Mouse (Mus musculus) liver, adult 2 months (tissue): ENCODE measurements at regions not wholly inside any gene's neighbourhood (a gene's known extent, or its start where the extent isn't known, plus 50 kb on each side); places are given as distances from the start of the nearest gene placed in this dataset.

ENCODE experiments used
- DNase-seq: peaks from one replicate; pipeline ENCODE4 v3.0.0-alpha.2; 2011; ENCODE audit warnings: low read depth, low spot score; ENCODE audit errors: extremely low read depth
- H3K27ac ChIP-seq: fragments of 200-500 bp; replicated peaks from 2 replicates; pipeline ENCODE4 v1.5.1; 2012; ENCODE audit warnings: low read depth, mild to moderate bottlenecking, control low read depth, inconsistent platforms, low read length; ENCODE audit not compliant: insufficient read depth
- H3K27me3 ChIP-seq: fragments of 200-500 bp; 2 replicates; pipeline ENCODE4 v1.6.1; 2012; ENCODE audit warnings: mild to moderate bottlenecking, moderate library complexity, low read length, inconsistent platforms; ENCODE audit not compliant: control insufficient read depth, insufficient read depth
- H3K36me3 ChIP-seq: fragments of 200-500 bp; 2 replicates; pipeline ENCODE4 v1.6.1; 2012; ENCODE audit warnings: low read length, inconsistent platforms; ENCODE audit not compliant: control insufficient read depth, insufficient read depth
- H3K4me1 ChIP-seq: fragments of 200-500 bp; 2 replicates; pipeline ENCODE4 v1.6.1; 2011; ENCODE audit warnings: low read length; ENCODE audit not compliant: control insufficient read depth, insufficient read depth
- H3K4me3 ChIP-seq: fragments of 200-500 bp; 2 replicates; pipeline ENCODE4 v1.5.1; 2011; ENCODE audit warnings: low read depth, mild to moderate bottlenecking, control low read depth, low read length, moderate library complexity; ENCODE audit not compliant: insufficient read depth
- H3K79me2 ChIP-seq: fragments of 200-500 bp; 2 replicates; pipeline ENCODE4 v1.6.1; 2012; ENCODE audit warnings: inconsistent platforms, mild to moderate bottlenecking, low read length, moderate library complexity; ENCODE audit not compliant: control insufficient read depth, insufficient read depth
- H3K9ac ChIP-seq: fragments of 200-500 bp; 2 replicates; pipeline ENCODE4 v1.6.1; 2012; ENCODE audit warnings: low read depth, mild to moderate bottlenecking, control low read depth, inconsistent platforms, low read length
- CTCF ChIP-seq: fragments of 200-500 bp; IDR thresholded peaks from 2 replicates; pipeline ENCODE4 v1.5.1; 2011; ENCODE audit warnings: low read depth, low read length, control low read depth
- POLR2A ChIP-seq: fragments of 200-500 bp; IDR thresholded peaks from 2 replicates; pipeline ENCODE4 v1.6.1; 2011; ENCODE audit warnings: low read length, control low read depth; ENCODE audit not compliant: insufficient read depth; ENCODE audit errors: extremely low read depth
- whole genome bisulfite sequencing: fragments of 180-500 bp; shearing (Covaris S2); methylation state at CpG from one replicate; pipeline ENCODE4 v1.1.7; 2018; 5-methylcytosine and 5-hydroxymethylcytosine counted together

- no peak overlapping the region for H3K9ac ChIP-seq
- WGBS, result 63% methylated on average over 6 of the region's 6 CpGs
- H3K27ac ChIP-seq, result no peak overlapping the region
- no peak for DNase-seq
- no peak overlapping the region for H3K4me3 ChIP-seq
- no peaks in the 10 kb centered on the region for H3K79me2 ChIP-seq
- no peaks in the 10 kb centered on the region for H3K4me1 ChIP-seq
- H3K27me3 ChIP-seq, result no peaks in the 10 kb centered on the region
- TF ChIP-seq CTCF (no peak), POLR2A (no peak)
- H3K36me3 ChIP-seq, result no peaks in the 10 kb centered on the region
These were observed 105.9 kb downstream of the Fam76b start for GRCm38 (mm10) chr9:13933404-13933803.

DNA sequence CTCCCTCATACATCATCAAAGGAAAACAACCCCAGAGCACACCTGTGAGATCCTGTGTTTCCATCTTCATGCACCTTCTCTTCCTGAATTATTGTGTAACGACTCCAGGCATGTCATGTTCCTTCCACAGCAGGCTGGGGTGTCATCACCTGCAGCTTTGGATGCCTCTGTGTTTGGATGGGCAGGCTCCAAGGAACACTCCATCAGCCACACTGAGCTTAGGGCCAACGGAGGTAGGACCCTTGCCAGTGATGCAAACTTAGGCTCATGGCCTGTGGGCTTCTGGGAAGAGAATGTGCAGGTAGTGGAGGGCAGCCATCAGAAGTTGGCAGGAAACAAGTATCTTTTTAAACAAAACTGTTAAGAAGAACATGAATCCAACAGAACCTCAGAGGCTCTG is 109.8 kb downstream of the Fam76b start:
- H3K36me3 ChIP-seq, result no peaks in the 10 kb centered on the region
- H3K4me3 ChIP-seq, result no peak overlapping the region
- no peak overlapping the region for H3K9ac ChIP-seq
- WGBS, result 87% methylated on average over 2 of the region's 2 CpGs
- no peaks in the 10 kb centered on the region for H3K4me1 ChIP-seq
- DNase-seq, result no peak
- no peaks in the 10 kb centered on the region for H3K79me2 ChIP-seq
- H3K27me3 ChIP-seq, result no peaks in the 10 kb centered on the region
- no peak for TF ChIP-seq CTCF
- no peak for TF ChIP-seq POLR2A
- no peak overlapping the region for H3K27ac ChIP-seq

- DNase-seq, result no peak
- 62% methylated on average over 3 of the region's 3 CpGs for WGBS
- Histone ChIP-seq H3K27me3 (no peaks in the 10 kb centered on the region), H3K4me1 (no peaks in the 10 kb centered on the region), H3K9ac (no peak overlapping the region), H3K79me2 (no peaks in the 10 kb centered on the region), H3K4me3 (no peak overlapping the region), H3K27ac (no peak overlapping the region), H3K36me3 (no peaks in the 10 kb centered on the region)
- TF ChIP-seq CTCF (no peak), POLR2A (no peak)
These were observed 119.0 kb downstream of the Fam76b start for GRCm38 (mm10) chr9:13946519-13946918.

- no peaks in the 10 kb centered on the region for H3K4me1 ChIP-seq
- no peak overlapping the region for H3K27ac ChIP-seq
- H3K4me3 ChIP-seq, result no peak overlapping the region
- no peaks in the 10 kb centered on the region for H3K36me3 ChIP-seq
- no peak for TF ChIP-seq CTCF
- no peak for TF ChIP-seq POLR2A
- H3K9ac ChIP-seq, result no peak overlapping the region
- H3K27me3 ChIP-seq, result no peaks in the 10 kb centered on the region
- H3K79me2 ChIP-seq, result no peaks in the 10 kb centered on the region
- no peak for DNase-seq
These were observed 124.6 kb downstream of the Fam76b start for GRCm38 (mm10) chr9:13952157-13952556.

DNA sequence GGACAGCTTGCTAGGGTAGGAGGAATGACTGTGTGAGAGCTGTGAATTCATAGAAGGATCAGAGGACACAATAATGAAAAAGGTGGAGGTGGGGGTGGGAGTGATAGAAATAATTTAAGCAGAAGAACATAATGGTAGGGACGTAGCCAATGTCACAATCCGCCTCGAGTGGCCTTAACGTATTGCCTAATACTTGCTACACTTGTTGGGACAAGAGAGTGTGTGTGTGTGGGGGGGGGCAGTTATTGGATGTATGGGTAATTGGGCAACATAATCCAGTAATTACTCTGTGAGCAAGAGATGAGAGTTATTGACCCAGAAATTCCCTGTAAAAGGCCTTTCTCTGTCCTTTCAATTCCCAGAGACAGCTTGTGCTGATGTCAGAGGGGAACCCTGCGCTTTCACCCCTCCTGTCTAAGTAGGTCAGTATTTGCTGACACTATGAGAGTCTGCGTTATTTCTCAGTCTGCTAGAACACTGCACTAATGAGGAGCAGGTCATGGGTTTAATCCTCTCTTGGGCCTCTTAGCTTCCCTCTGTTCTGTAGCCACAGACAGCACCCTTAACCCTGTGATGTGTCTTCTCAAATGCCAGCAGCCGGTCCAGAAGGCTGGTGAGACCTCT is 135.7 kb downstream of the Fam76b start:
- 72% methylated on average over 7 of the region's 7 CpGs for WGBS
- peak; percentile 44 for DNase-seq
- Histone ChIP-seq H3K36me3 (no peaks in the 10 kb centered on the region), H3K79me2 (no peaks in the 10 kb centered on the region), H3K27ac (no peak overlapping the region), H3K4me3 (no peak overlapping the region), H3K9ac (no peak overlapping the region), H3K27me3 (no peaks in the 10 kb centered on the region), H3K4me1 (no peaks in the 10 kb centered on the region)
- TF ChIP-seq POLR2A (no peak), CTCF (no peak)

- Histone ChIP-seq H3K9ac (no peak overlapping the region), H3K27me3 (no peaks in the 10 kb centered on the region), H3K36me3 (no peaks in the 10 kb centered on the region), H3K4me3 (no peak overlapping the region), H3K27ac (no peak overlapping the region), H3K79me2 (no peaks in the 10 kb centered on the region), H3K4me1 (0 out of 2 replicates have a peak, but pooled peaks cover 1% of the 10 kb centered on the region)
- 88% methylated on average over 3 of the region's 3 CpGs for WGBS
- DNase-seq, result no peak
- TF ChIP-seq CTCF (no peak), POLR2A (no peak)
These were observed 136.3 kb downstream of the Fam76b start for GRCm38 (mm10) chr9:13963796-13964195.
